ENCODE assay signal across 8 mouse cellular contexts in the genomic region with DNA sequence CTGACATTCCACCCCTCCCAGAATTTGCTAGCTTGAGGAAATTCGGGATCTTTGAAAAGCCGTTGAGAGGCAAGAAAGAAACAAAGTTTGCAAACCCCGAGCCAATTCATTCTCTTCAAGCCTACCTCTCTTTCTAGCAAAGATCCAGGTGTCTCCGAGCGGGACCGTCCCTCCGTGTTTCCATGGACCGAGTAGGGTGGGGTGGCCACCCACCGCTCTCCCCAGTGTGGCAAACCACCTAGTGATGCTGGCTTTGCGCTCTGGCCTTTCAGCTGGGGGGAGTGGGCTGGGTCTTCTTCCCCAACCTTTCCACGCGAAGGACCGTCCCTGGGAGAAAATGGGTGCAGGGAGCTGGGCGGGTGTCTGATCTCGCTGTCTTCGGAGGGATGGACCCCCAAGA. TPM values are rescaled to one million over a fixed set of nuclear protein-coding genes. Genes with fewer than 3 reads are reported as not detected.
DNase-seq lines count a peak whose midpoint lies in the region; ATAC-seq and TF ChIP-seq lines count a peak whose summit lies in the region.

No protein-coding gene starts in this region.

- TF ChIP-seq POLR2A in heart, adult 2 months (IDR thresholded peaks at IDR 0.05; ENCODE audit: insufficient read depth, low read depth, low read length), result no peak

- H3K79me2 ChIP-seq in heart, adult 2 months (replicated peaks; ENCODE audit: control insufficient read depth, insufficient read depth, low read length), result no peaks in the 10 kb centered on the region

- no peak for DNase-seq in heart, adult 2 months
- no peak for DNase-seq in heart, adult 9 months (ENCODE audit: low spot score in 2 of 2)
- DNase-seq in thymus, postnatal 14 days, result peak; percentile 19
- DNase-seq in thymus, postnatal 10 days (ENCODE audit: low spot score in 2 of 2), result no peak
- no peak for DNase-seq in layer of hippocampus, postnatal 10 days (ENCODE audit: low spot score in 2 of 2)
- no peak for DNase-seq in T-cell, adult 2 months (ENCODE audit: low spot score)

- TF ChIP-seq EP300 in heart, adult 2 months (IDR thresholded peaks at IDR 0.05; ENCODE audit: insufficient read depth, low read depth, low read length), result no peak

- H3K9ac ChIP-seq in heart, adult 2 months (ENCODE audit: low read depth, low read length), result peak overlapping the region; percentile 68
- peak overlapping the region; percentile 66 for H3K9ac ChIP-seq in intestine, embryonic 15.5 days
- H3K9ac ChIP-seq in neural tube, embryonic 14.5 days (replicated peaks; ENCODE audit: low read depth, low read length), result peak overlapping the region; percentile 55

- H3K4me1 ChIP-seq in heart, adult 2 months (ENCODE audit: control insufficient read depth, insufficient read depth, low read length), result peaks cover 7% of the 10 kb centered on the region
- H3K4me1 ChIP-seq in intestine, embryonic 15.5 days (replicated peaks), result peaks cover 35% of the 10 kb centered on the region
- H3K4me1 ChIP-seq in neural tube, embryonic 14.5 days (ENCODE audit: control insufficient read depth, insufficient read depth, low read length), result peaks cover 11% of the 10 kb centered on the region; the same call in 1 of the 2 replicates

- peak overlapping the region; percentile 81 for H3K27ac ChIP-seq in heart, adult 2 months
- peak overlapping the region; percentile 67 for H3K27ac ChIP-seq in intestine, embryonic 15.5 days
- H3K27ac ChIP-seq in neural tube, embryonic 14.5 days (ENCODE audit: low read depth, low read length), result no peak overlapping the region

- intact Hi-C loops in heart, adult 2 months (cut with DNase I), result loop anchor here (2.0 to 5.0 kb wide), 3 partner anchors 52 to 96 kb away; no protein-coding TSS in a partner anchor

- H3K27me3 ChIP-seq in heart, adult 2 months (ENCODE audit: control insufficient read depth, insufficient read depth, low read length), result peaks cover 2% of the 10 kb centered on the region; the same call in 1 of the 2 replicates
- H3K27me3 ChIP-seq in intestine, embryonic 15.5 days (replicated peaks), result no peaks in the 10 kb centered on the region
- no peaks in the 10 kb centered on the region; the same call in 1 of the 2 replicates for H3K27me3 ChIP-seq in neural tube, embryonic 14.5 days (ENCODE audit: control insufficient read depth, insufficient read depth, low read length)

- peak overlapping the region; percentile 94 for H3K4me2 ChIP-seq in intestine, embryonic 15.5 days (replicated peaks)
- peak overlapping the region; percentile 79 for H3K4me2 ChIP-seq in neural tube, embryonic 14.5 days (ENCODE audit: low read depth, low read length)

- H3K9me3 ChIP-seq in intestine, embryonic 15.5 days, result no peaks in the 10 kb centered on the region
- no peaks in the 10 kb centered on the region for H3K9me3 ChIP-seq in neural tube, embryonic 14.5 days (ENCODE audit: control insufficient read depth, low read length)

- peak overlapping the region; percentile 70 for H3K4me3 ChIP-seq in heart, adult 2 months
- H3K4me3 ChIP-seq in intestine, embryonic 15.5 days (replicated peaks), result peak overlapping the region; percentile 65
- peak overlapping the region; percentile 45 for H3K4me3 ChIP-seq in neural tube, embryonic 14.5 days (ENCODE audit: low read depth, low read length)

- under 1% methylated on average over 16 of the region's 16 CpGs for WGBS in heart, adult 2 months
- WGBS in intestine, embryonic 15.5 days, result under 1% methylated on average over 16 of the region's 16 CpGs
- WGBS in neural tube, embryonic 14.5 days, result under 1% methylated on average over 16 of the region's 16 CpGs

- no peaks in the 10 kb centered on the region for H3K36me3 ChIP-seq in heart, adult 2 months (ENCODE audit: control insufficient read depth, insufficient read depth, low read length)
- no peaks in the 10 kb centered on the region for H3K36me3 ChIP-seq in intestine, embryonic 15.5 days
- H3K36me3 ChIP-seq in neural tube, embryonic 14.5 days (ENCODE audit: control insufficient read depth, insufficient read depth, low read length), result no peaks in the 10 kb centered on the region

- TF ChIP-seq CTCF in heart, adult 2 months (IDR thresholded peaks at IDR 0.05), result no peak

- peak; percentile 37 for ATAC-seq in intestine, embryonic 15.5 days
- ATAC-seq in neural tube, embryonic 14.5 days (ENCODE audit: low read depth), result peak; percentile 42; the same call in 1 of the 2 replicates

RNA-seq across cellular contexts. Expression of a gene that starts 0.3 kb away (rescaled TPM):
- 10 to 100 TPM; 21.3 to 22.3 TPM for total RNA-seq in heart, adult 2 months (2021)
- polyA plus RNA-seq in heart, adult 2 months (2012; rRNA removed), result 6.6 and 10.2 TPM in 2 replicates
- polyA plus RNA-seq in intestine, embryonic 15.5 days (2015; fragmentation: Nextera tagmentation; extraction: Ambion mirVana), result 18.2 and 19.9 TPM in 2 replicates
- 17.6 and 30.3 TPM in 2 replicates for polyA plus RNA-seq in neural tube, embryonic 14.5 days (2014; fragmentation: Nextera tagmentation; extraction: Ambion mirVana)
- 100 to 1,000 TPM; 102 to 107 TPM for total RNA-seq in layer of hippocampus, postnatal 10 days (2021)
